Mouse (Mus musculus): ENCODE measurements around the gene Apol9a.
"Not testable (repeated sequence)": the region's sequence is repeated elsewhere in the genome, so short reads cannot be mapped to it uniquely, and the experiment has no call there.

Apol9a gene

DNA sequence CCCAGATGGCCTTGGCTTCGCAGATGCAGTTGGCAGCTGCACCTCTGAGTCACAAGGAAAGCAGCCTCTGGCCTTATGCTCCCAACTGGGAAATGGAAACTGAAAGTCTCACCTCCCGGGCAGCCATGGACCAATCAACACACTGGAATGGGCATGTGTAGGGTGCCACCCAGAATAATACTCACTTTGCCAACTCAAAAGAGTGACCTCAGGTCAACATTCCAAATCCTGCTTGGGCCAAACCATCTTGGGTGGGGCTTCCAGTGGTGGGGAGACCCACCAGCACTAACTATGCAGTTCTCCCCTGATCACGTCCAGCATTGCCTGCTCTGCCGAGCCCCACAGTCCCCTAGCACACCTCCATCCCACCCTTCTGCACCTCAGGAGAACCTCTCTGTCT, at the start of gene Apol9a:
Apol9a (minus strand) TSS at position 101 of the 400 bp plus-strand sequence.
- H3K4me3 ChIP-seq (replicated peaks; ENCODE audit: low read length); H3K4me1 ChIP-seq (replicated peaks; ENCODE audit: low read depth, low read length); H3K9me3 ChIP-seq (ENCODE audit: low read length); H3K27me3 ChIP-seq (ENCODE audit: insufficient read depth, low read length); H3K36me3 ChIP-seq (ENCODE audit: insufficient read depth, low read length): not testable (repeated sequence)

DNA sequence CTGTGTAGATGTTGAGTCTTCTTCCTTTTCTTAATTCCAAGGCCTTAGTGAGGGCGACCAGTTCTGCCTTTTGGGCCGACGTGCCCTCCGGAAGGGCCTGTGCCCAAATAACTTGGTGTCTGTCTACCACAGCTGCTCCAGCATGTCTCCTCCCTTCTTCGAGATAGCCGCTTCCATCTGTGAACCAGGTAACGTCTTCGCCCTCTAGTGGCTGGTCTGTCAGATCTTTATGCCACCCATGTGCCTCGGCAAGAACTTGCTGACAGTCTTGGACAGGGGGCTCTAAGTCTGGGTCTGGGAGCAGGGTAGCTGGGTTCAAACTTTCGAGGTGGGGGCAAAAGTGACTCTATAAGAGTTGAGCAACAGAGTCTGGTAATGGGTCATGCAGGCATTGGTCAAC, 39.0 kb upstream of the Apol9a start:
- not testable (repeated sequence) for H3K4me3 ChIP-seq (replicated peaks; ENCODE audit: low read length); H3K9me3 ChIP-seq (ENCODE audit: low read length); H3K36me3 ChIP-seq (ENCODE audit: insufficient read depth, low read length); H3K27me3 ChIP-seq (ENCODE audit: insufficient read depth, low read length); H3K4me1 ChIP-seq (replicated peaks; ENCODE audit: low read depth, low read length)
- peak; percentile 40 for TF ChIP-seq CTCF (conservative IDR thresholded peaks at IDR 0.05; ENCODE audit: low read length)

DNA sequence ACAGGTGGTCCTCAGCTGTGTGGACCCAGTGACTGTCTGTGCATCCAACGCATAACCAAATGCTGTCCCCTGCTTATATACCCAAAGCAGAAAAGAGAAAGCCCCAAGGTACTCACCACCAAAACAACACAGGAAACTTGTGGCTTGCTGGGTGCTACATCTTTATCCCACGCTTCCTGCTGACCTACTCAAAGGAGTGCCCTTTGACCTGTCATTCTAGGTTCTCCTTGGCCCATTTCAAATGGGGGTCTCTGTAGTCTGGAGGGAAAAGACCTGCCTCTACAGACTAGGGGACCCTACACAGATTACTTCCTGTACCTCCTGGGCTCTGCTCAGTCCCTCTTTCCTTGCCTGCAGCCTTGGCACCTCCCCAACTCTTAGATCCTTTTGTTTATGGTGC, 36.5 kb upstream of the Apol9a start, which contains the start of gene Apol7b:
Apol7b (minus strand) TSS at position 101 of the 400 bp plus-strand sequence.
- not testable (repeated sequence) for H3K27me3 ChIP-seq (ENCODE audit: insufficient read depth, low read length); H3K9me3 ChIP-seq (ENCODE audit: low read length); H3K4me3 ChIP-seq (replicated peaks; ENCODE audit: low read length); H3K36me3 ChIP-seq (ENCODE audit: insufficient read depth, low read length); H3K4me1 ChIP-seq (replicated peaks; ENCODE audit: low read depth, low read length)

DNA sequence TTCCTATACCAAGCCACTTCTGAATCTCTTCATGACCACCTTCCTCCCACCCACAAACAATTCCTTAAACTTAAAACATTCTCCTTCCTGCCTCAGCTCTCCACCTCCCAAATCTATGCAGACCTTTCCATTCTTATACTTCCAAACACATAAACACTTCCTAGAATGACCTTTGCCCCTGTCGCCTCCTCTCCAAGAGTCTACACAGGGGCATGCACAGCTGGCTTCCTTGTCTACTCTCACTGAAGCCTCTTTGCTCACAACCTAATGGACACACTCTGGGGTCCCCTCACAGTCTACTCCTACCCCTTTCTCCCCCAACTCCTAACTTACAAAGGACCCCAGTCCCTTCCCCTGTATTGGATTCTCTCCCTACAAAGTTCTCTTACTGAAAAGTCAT, 34.7 kb upstream of the Apol9a start:
- H3K27me3 ChIP-seq (ENCODE audit: insufficient read depth, low read length); H3K4me1 ChIP-seq (replicated peaks; ENCODE audit: low read depth, low read length); H3K4me3 ChIP-seq (replicated peaks; ENCODE audit: low read length); H3K9me3 ChIP-seq (ENCODE audit: low read length); H3K36me3 ChIP-seq (ENCODE audit: insufficient read depth, low read length): not testable (repeated sequence)

DNA sequence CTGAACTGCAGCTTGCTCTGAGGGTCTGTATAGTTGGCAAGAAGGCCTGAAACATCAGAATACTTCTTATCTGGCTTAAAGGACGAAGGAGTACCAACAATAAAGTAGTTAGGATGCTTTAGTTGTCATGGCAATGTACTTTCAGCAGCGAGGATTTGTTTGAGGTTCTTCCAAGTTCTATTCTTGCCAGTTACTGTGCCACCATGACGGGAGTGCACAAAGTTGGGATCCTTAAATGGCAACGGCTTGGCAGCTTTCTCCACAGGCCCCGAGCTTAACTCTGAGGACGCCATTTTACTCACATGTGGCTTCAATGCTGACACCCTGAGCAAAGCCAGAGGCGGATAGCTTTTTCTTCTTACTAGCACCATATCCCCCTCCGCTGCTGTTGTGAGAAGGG, 33.8 kb upstream of the Apol9a start:
- H3K36me3 ChIP-seq (ENCODE audit: insufficient read depth, low read length); H3K4me1 ChIP-seq (replicated peaks; ENCODE audit: low read depth, low read length); H3K27me3 ChIP-seq (ENCODE audit: insufficient read depth, low read length); H3K9me3 ChIP-seq (ENCODE audit: low read length); H3K4me3 ChIP-seq (replicated peaks; ENCODE audit: low read length): not testable (repeated sequence)

DNA sequence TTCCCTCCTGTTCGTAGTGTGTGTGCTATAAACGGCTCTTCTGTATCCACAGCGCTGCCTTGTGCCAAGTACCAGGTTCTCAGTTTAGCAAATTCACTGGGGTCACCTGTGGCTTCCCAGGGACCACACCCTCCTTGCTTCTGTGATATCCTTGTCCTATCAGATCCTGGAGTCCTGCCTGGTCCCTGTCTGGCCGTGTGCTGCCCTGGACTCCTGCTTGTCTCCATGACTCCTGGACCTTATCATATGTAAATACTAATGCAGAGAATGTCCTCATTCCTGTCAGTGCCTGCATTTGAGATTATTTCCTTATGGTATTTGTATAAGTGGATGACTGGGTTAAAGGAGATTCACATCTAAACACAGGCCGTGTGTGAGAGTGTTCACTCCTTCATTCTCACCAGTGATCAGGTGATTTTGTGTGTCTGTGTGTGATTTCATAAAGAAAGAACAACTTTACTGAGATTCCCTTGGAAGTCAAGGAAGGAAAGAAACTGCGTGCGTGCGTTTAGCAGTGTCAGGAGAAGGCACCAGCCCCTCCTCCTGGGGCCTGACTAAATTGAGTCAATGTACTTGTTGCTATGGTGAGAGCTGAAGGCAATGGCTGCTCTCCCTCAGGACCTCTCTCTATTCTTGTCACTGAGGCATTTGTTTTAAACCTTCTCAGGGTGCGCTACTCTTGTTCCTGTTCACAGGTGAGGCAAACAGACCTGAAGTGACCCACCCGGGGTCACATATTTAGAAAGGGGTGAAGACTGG, 17.9 kb upstream of the Apol9a start:
- not testable (repeated sequence) for H3K4me3 ChIP-seq (replicated peaks; ENCODE audit: low read length); H3K36me3 ChIP-seq (ENCODE audit: insufficient read depth, low read length); H3K9me3 ChIP-seq (ENCODE audit: low read length); H3K4me1 ChIP-seq (replicated peaks; ENCODE audit: low read depth, low read length); H3K27me3 ChIP-seq (ENCODE audit: insufficient read depth, low read length)

DNA sequence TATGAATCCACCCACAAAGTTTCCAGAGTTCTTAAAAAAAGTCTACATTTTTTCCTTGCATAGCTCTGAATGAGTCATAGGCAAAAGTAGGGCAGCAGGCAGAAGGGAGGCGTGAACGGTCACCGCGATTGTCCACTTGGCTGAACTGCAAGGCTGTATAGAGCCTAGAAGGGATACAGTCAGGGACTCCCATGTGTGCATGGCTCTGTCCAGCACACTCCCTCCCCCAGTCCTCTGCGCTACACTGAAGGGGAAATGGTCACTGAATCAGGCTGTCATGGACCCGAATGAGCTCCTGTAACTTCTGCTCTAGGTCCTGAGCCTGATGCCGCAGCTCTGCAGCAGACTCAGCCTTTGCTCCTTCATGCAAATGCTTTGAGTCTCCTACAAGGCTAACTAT, 12.0 kb upstream of the Apol9a start:
- not testable (repeated sequence) for H3K4me3 ChIP-seq (replicated peaks; ENCODE audit: low read length); H3K9me3 ChIP-seq (ENCODE audit: low read length); H3K4me1 ChIP-seq (replicated peaks; ENCODE audit: low read depth, low read length); H3K27me3 ChIP-seq (ENCODE audit: insufficient read depth, low read length); H3K36me3 ChIP-seq (ENCODE audit: insufficient read depth, low read length)

DNA sequence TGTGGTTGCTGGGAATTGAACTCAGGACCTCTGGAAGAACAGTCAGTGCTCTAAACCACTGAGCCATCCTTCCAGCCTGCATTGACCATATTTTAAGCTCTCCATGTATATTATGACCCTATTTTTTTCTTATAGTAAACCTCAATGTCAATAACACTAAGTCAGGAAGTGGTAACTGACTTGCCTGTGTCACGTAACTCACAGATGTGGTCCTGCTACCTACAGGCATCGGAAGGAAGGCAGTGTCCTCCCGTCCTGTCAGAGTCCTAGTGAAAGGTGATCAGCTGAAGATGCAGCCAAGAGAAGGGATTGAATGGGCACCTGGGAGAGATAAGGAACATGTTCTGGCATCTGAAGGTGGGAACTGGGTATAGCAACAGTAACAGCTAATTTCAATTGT, 8.7 kb upstream of the Apol9a start:
- H3K36me3 ChIP-seq (ENCODE audit: insufficient read depth, low read length); H3K4me1 ChIP-seq (replicated peaks; ENCODE audit: low read depth, low read length); H3K9me3 ChIP-seq (ENCODE audit: low read length); H3K4me3 ChIP-seq (replicated peaks; ENCODE audit: low read length); H3K27me3 ChIP-seq (ENCODE audit: insufficient read depth, low read length): not testable (repeated sequence)

DNA sequence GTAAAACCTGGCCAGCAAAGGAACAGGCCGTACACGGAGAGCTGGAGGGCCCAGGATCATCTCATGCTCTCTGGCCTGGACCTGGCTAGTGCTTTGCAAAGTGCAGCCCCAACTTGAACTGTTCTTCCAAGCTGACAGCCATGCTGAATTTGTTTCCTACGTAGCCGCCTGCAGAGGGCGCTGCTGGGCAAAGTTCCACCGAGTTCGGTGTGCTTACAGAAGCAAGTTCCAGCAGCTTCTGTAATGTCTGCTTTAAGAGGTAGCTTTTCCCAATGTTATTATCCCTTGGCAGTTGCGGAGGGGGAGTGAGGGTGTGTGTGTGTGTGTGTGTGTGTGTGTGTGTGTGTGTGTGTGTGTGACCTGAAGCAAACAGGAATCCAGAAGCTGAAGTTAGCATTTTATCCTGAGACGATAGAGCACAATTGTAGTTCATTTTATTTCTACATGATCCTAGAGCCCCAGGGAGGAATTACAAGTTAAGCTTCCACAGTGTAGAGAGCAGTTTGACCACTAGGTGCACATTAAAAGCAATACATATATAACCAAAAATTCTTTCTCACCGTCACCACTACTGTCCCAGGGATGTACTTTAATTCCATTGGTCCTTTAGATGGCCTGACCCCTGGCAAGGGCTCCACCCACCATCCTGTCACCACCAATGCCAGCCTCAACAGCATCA, 5.9 kb upstream of the Apol9a start:
- not testable (repeated sequence) for H3K9me3 ChIP-seq (ENCODE audit: low read length); H3K4me3 ChIP-seq (replicated peaks; ENCODE audit: low read length); H3K4me1 ChIP-seq (replicated peaks; ENCODE audit: low read depth, low read length); H3K27me3 ChIP-seq (ENCODE audit: insufficient read depth, low read length); H3K36me3 ChIP-seq (ENCODE audit: insufficient read depth, low read length)

DNA sequence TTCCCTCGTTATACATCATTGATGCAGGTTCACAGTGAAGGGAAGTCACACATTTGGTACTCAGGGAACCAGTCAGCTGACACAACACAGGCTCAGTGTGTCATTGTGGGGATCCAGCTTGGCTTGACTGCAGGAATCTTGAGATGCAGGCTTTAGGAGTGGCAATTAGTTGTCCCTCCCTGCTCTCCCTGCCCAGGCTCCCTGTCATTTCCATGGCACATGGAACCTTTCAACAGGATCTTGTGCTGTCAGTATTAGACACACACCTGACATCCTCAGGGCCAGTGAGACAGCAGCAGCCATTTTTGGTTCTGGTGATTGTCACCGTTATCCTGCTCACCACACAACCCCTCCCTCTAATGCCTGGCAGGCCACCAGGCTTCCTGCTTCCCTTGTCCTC, 4.7 kb upstream of the Apol9a start:
- not testable (repeated sequence) for H3K27me3 ChIP-seq (ENCODE audit: insufficient read depth, low read length); H3K36me3 ChIP-seq (ENCODE audit: insufficient read depth, low read length); H3K9me3 ChIP-seq (ENCODE audit: low read length); H3K4me1 ChIP-seq (replicated peaks; ENCODE audit: low read depth, low read length); H3K4me3 ChIP-seq (replicated peaks; ENCODE audit: low read length)

DNA sequence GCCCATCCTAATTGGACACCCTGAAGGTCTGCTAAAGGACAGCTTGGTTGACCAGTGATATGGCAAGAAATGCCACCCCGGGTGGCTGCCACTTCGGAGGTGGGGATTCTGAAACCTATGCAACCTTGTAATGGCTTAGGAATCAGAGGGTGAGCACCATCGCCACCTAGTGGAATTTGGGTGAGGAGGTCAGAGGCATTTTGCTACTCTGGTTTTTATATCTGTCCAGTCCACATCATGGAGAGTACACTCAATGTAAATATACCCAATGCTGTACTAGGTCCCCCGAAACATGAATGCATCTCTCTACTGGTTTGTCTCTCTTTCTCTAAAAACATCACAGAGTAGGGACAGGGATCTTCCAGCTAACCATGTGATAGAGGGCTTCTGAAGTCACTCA, 1.8 kb upstream of the Apol9a start:
- not testable (repeated sequence) for H3K4me1 ChIP-seq (replicated peaks; ENCODE audit: low read depth, low read length); H3K9me3 ChIP-seq (ENCODE audit: low read length); H3K4me3 ChIP-seq (replicated peaks; ENCODE audit: low read length); H3K36me3 ChIP-seq (ENCODE audit: insufficient read depth, low read length); H3K27me3 ChIP-seq (ENCODE audit: insufficient read depth, low read length)
- peak; percentile 33 for TF ChIP-seq CTCF (conservative IDR thresholded peaks at IDR 0.05; ENCODE audit: low read length)

DNA sequence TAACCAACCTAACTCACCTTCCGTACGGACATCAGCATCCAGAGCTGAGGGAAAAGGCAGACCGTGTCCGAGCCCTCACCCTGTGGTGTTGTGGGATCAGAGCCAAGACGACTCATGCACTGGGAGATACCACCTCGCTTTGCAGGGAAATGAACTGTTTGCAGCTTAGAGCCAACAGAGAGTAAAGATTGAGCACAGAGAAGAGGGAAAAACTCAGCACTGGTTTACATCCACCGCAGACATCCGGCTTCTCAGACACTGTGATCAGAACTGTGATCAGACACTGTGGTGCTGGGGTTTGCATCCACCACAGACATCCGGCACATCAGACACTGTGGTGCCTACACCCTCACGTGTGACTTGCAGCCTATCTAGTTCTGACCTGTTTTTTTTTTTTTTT, 4.6 kb downstream of the Apol9a start:
- not testable (repeated sequence) for H3K36me3 ChIP-seq (ENCODE audit: insufficient read depth, low read length); H3K27me3 ChIP-seq (ENCODE audit: insufficient read depth, low read length); H3K4me3 ChIP-seq (replicated peaks; ENCODE audit: low read length); H3K4me1 ChIP-seq (replicated peaks; ENCODE audit: low read depth, low read length)
- peaks cover 13% of the 10 kb centered on the region for H3K9me3 ChIP-seq (ENCODE audit: low read length)
